Mouse (Mus musculus) intestine, embryonic 16.5 days (tissue): ENCODE results near the gene Msh5. TPM values are rescaled to one million over a fixed set of nuclear protein-coding genes. Genes with fewer than 3 reads are reported as not detected.

Source experiments
- ATAC-seq: fragments of 200-750 bp; cut with Nextera tagmentation; 2 replicates; pipeline ENCODE4 v1.8.0; 2017; ENCODE audit warnings: moderate TSS enrichment, moderate library complexity
- H3K27ac ChIP-seq: fragments of 300-500 bp; sonication (generic); 2 replicates; pipeline ENCODE4 v1.5.1; 2014; ENCODE audit warnings: mild to moderate bottlenecking, low read length
- H3K27me3 ChIP-seq: fragments of 300-500 bp; sonication (generic); replicated peaks from 2 replicates; pipeline ENCODE4 v1.6.1; 2014; ENCODE audit warnings: low read length, control low read depth, mixed read lengths; ENCODE audit not compliant: control insufficient read depth, insufficient read depth
- H3K36me3 ChIP-seq: fragments of 300-500 bp; sonication (generic); 2 replicates; pipeline ENCODE4 v1.6.1; 2014; ENCODE audit warnings: low read length, control low read depth; ENCODE audit not compliant: control insufficient read depth, insufficient read depth
- H3K4me1 ChIP-seq: fragments of 300-500 bp; sonication (generic); 2 replicates; pipeline ENCODE4 v1.6.1; 2014; ENCODE audit warnings: low read length, control low read depth, mixed read lengths; ENCODE audit not compliant: control insufficient read depth, insufficient read depth
- H3K4me2 ChIP-seq: fragments of 300-500 bp; sonication (generic); 2 replicates; pipeline ENCODE4 v1.6.1; 2014; ENCODE audit warnings: low read depth, low read length, control low read depth
- H3K4me3 ChIP-seq: fragments of 300-500 bp; sonication (generic); 2 replicates; pipeline ENCODE4 v1.5.1; 2014; ENCODE audit warnings: mild to moderate bottlenecking, low read length
- H3K9ac ChIP-seq: fragments of 300-500 bp; sonication (generic); 2 replicates; pipeline ENCODE4 v1.6.1; 2014; ENCODE audit warnings: low read depth, low read length
- H3K9me3 ChIP-seq: fragments of 300-500 bp; sonication (generic); 2 replicates; pipeline ENCODE4 v1.6.1; 2016; ENCODE audit warnings: low read length, control low read depth; ENCODE audit not compliant: control insufficient read depth
- WGBS: fragments of 180-500 bp; shearing (Covaris S2); extraction: QIAGEN DNeasy Blood & Tissue Kit; methylation state at CpG from one replicate; pipeline ENCODE4 v1.1.7; 2014; 5-methylcytosine and 5-hydroxymethylcytosine counted together
- polyA plus RNA-seq: library from polyadenylated mRNA; unstranded; fragments of >200 nt; fragmentation: Nextera tagmentation; extraction: Ambion mirVana; gene quantifications from 2 replicates; pipeline ENCODE4 v1.2.1, GENCODE M21; 2015

Gene Msh5
- polyA plus RNA-seq, 1 experiment from 2014 or later, result 3.6 TPM

GRCm38 (mm10) chr17:35071454-35071853 lies 24.9 kb upstream of the Msh5 start:
- 75% methylated on average over 9 of the region's 9 CpGs for WGBS
- H3K27me3 ChIP-seq, result no peaks in the 10 kb centered on the region; the same call in 1 of the 2 replicates
- H3K9ac ChIP-seq, result no peak overlapping the region
- no peak overlapping the region for H3K27ac ChIP-seq
- H3K9me3 ChIP-seq, result no peaks in the 10 kb centered on the region
- H3K4me3 ChIP-seq, result no peak overlapping the region
- ATAC-seq, result no peak
- no peak overlapping the region for H3K4me2 ChIP-seq
- H3K36me3 ChIP-seq, result no peaks in the 10 kb centered on the region
- H3K4me1 ChIP-seq, result peaks cover 8% of the 10 kb centered on the region

- Histone ChIP-seq H3K4me2 (no peak overlapping the region), H3K27me3 (no peaks in the 10 kb centered on the region; the same call in 1 of the 2 replicates), H3K9me3 (no peaks in the 10 kb centered on the region), H3K36me3 (no peaks in the 10 kb centered on the region), H3K27ac (no peak overlapping the region), H3K9ac (no peak overlapping the region), H3K4me3 (no peak overlapping the region), H3K4me1 (peaks cover 5% of the 10 kb centered on the region)
- no peak for ATAC-seq
- 48% methylated on average over 6 of the region's 6 CpGs for WGBS
These were observed 24.1 kb upstream of the Msh5 start for GRCm38 (mm10) chr17:35070556-35071229.

- Histone ChIP-seq H3K9me3 (no peaks in the 10 kb centered on the region), H3K27ac (no peak overlapping the region), H3K4me2 (no peak overlapping the region), H3K36me3 (no peaks in the 10 kb centered on the region), H3K9ac (no peak overlapping the region), H3K4me3 (no peak overlapping the region), H3K27me3 (no peaks in the 10 kb centered on the region; the same call in 1 of the 2 replicates), H3K4me1 (peaks cover 16% of the 10 kb centered on the region)
- WGBS, result 77% methylated on average over 17 of the region's 17 CpGs
- ATAC-seq, result no peak
These were observed 21.8 kb upstream of the Msh5 start for GRCm38 (mm10) chr17:35068213-35068914.

- Histone ChIP-seq H3K4me3 (peak within 1 kb of the TSS; percentile 50), H3K9me3 (no peaks in the 10 kb centered on the region), H3K4me2 (peak within 1 kb of the TSS; percentile 69), H3K4me1 (peaks cover 23% of the 10 kb centered on the region), H3K27me3 (no peaks in the 10 kb centered on the region; the same call in 1 of the 2 replicates), H3K36me3 (no peaks in the 10 kb centered on the region), H3K27ac (peak within 1 kb of the TSS; percentile 79), H3K9ac (peak within 1 kb of the TSS; percentile 59)
- ATAC-seq, result no peak
- 63% methylated on average over 10 of the region's 10 CpGs for WGBS
These were observed 19.5 kb upstream of the Msh5 start, which contains the start of gene Mpig6b for GRCm38 (mm10) chr17:35066084-35066483. Gene Mpig6b (minus strand): TSS chr17:35066184.

- Histone ChIP-seq H3K27ac (peak within 1 kb of the TSS; percentile 79), H3K9me3 (no peaks in the 10 kb centered on the region), H3K9ac (peak within 1 kb of the TSS; percentile 59), H3K27me3 (no peaks in the 10 kb centered on the region; the same call in 1 of the 2 replicates), H3K4me1 (peaks cover 29% of the 10 kb centered on the region), H3K36me3 (no peaks in the 10 kb centered on the region), H3K4me3 (peak within 1 kb of the TSS; percentile 50), H3K4me2 (peak within 1 kb of the TSS; percentile 69)
- ATAC-seq, result peak; percentile 90
- 4% methylated on average over 48 of the region's 48 CpGs for WGBS
These were observed 18.7 kb upstream of the Msh5 start, which contains the start of gene Ly6g6c for GRCm38 (mm10) chr17:35064951-35065947. Gene Ly6g6c (plus strand): TSS chr17:35065388.

DNA sequence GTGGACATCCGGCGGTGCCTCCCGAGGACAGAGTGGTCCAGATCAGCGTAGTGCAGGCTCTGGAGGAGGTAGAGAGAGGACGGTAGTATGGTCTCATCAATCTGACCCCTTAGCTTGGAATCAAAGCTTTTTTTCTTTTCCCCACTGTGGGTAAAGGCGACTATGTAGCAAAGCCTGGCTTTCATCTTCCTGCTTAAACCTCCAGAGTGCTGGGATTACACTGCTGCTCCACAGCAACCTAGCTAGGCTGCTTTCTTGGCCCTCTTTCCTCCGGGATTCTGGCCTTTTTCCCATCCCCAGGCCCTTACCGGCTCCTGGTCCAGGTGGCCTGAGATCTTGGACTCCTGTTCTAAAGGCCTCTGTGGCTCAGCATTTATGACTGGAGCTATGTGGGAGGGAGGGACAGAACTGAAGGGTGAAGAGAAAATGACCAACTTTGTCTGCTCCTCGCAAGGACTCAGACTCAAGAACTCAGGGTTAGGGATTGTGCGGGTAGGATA lies 17.9 kb upstream of the Msh5 start:
- Histone ChIP-seq H3K4me2 (peak overlapping the region; percentile 69), H3K9me3 (no peaks in the 10 kb centered on the region), H3K27me3 (no peaks in the 10 kb centered on the region; the same call in 1 of the 2 replicates), H3K4me3 (peak overlapping the region; percentile 50), H3K4me1 (peaks cover 33% of the 10 kb centered on the region), H3K27ac (peak overlapping the region; percentile 79), H3K9ac (peak overlapping the region; percentile 59; the same call in 1 of the 2 replicates), H3K36me3 (no peaks in the 10 kb centered on the region)
- ATAC-seq, result peak; percentile 19
- WGBS, result 26% methylated on average over 10 of the region's 10 CpGs

DNA sequence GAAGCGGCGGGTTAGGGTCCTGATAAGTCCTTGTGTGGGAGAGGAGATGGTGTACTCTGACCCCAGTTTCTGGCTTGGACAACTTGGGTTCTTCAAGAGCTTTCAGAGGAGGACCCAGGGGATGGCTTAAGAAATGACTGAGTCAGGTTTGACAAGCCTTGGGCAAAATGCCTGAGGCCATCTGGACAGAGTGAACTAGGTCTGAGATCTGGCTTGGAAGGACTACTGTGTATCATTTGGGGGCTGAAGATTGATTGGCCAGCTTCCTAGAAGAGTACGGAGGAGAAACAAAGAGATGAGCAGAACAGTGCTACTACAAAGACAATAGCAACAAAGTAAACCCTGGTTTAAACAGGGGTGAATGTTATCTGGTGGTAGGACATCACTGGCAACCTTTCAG lies 16.9 kb upstream of the Msh5 start:
- no peaks in the 10 kb centered on the region for H3K9me3 ChIP-seq
- no peak for ATAC-seq
- no peak overlapping the region for H3K9ac ChIP-seq
- no peak overlapping the region for H3K4me3 ChIP-seq
- no peak overlapping the region for H3K27ac ChIP-seq
- H3K36me3 ChIP-seq, result no peaks in the 10 kb centered on the region
- 84% methylated on average over 3 of the region's 3 CpGs for WGBS
- no peak overlapping the region for H3K4me2 ChIP-seq
- peaks cover 35% of the 10 kb centered on the region for H3K4me1 ChIP-seq
- no peaks in the 10 kb centered on the region for H3K27me3 ChIP-seq

DNA sequence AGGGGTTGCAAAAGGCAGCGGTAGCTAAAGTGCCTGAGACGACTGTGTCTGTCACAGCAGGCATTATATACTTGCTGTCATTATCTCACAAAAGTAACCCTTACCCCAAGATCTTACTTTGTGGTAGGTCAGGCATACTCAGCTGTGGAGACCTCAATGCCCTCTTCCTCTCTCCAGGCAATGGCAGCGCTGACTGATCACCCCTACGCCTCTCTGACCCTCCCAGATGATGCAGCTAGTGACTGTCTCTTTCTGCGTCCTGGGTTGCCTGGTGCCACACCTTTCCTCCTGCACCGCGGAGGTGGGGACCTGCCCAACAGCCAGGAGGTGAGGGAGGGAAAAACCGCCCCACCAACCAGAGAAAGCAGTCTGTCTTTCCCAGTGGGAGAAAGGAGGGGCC lies 14.8 kb upstream of the Msh5 start:
- Histone ChIP-seq H3K9me3 (no peaks in the 10 kb centered on the region), H3K4me3 (no peak overlapping the region), H3K9ac (no peak overlapping the region; the same call in 1 of the 2 replicates), H3K27ac (no peak overlapping the region), H3K4me2 (no peak overlapping the region), H3K4me1 (peaks cover 38% of the 10 kb centered on the region), H3K36me3 (peaks cover 9% of the 10 kb centered on the region), H3K27me3 (no peaks in the 10 kb centered on the region)
- no peak for ATAC-seq
- WGBS, result 75% methylated on average over 8 of the region's 8 CpGs
